Mouse (Mus musculus) hindbrain, embryonic 15.5 days (tissue): ENCODE results near the gene Ttn. TPM values are rescaled to one million over a fixed set of nuclear protein-coding genes. Genes with fewer than 3 reads are reported as not detected.

Source experiments
- ATAC-seq: fragments of 200-750 bp; cut with Nextera tagmentation; 2 replicates; pipeline ENCODE4 v1.8.0; 2017; ENCODE audit warnings: low read depth, moderate number of reproducible peaks, moderate TSS enrichment; ENCODE audit not compliant: low FRiP score
- H3K27ac ChIP-seq: fragments of 300-500 bp; sonication (generic); replicated peaks from 2 replicates; pipeline ENCODE4 v1.5.1; 2015; ENCODE audit warnings: mild to moderate bottlenecking, inconsistent platforms
- H3K27me3 ChIP-seq: fragments of 300-500 bp; sonication (generic); 2 replicates; pipeline ENCODE4 v1.6.1; 2015; ENCODE audit warnings: control low read depth, inconsistent platforms
- H3K36me3 ChIP-seq: fragments of 300-500 bp; sonication (generic); 2 replicates; pipeline ENCODE4 v1.6.1; 2015; ENCODE audit warnings: control low read depth, inconsistent platforms
- H3K4me1 ChIP-seq: fragments of 300-500 bp; sonication (generic); replicated peaks from 2 replicates; pipeline ENCODE4 v1.6.1; 2015; ENCODE audit warnings: control low read depth, inconsistent platforms
- H3K4me2 ChIP-seq: fragments of 300-500 bp; sonication (generic); 2 replicates; pipeline ENCODE4 v1.6.1; 2015; ENCODE audit warnings: moderate library complexity, mild to moderate bottlenecking, inconsistent platforms
- H3K4me3 ChIP-seq: fragments of 300-500 bp; sonication (generic); 2 replicates; pipeline ENCODE4 v1.5.1; 2015; ENCODE audit warnings: mild to moderate bottlenecking, inconsistent platforms
- H3K9ac ChIP-seq: fragments of 300-500 bp; sonication (generic); 2 replicates; pipeline ENCODE4 v1.6.1; 2015; ENCODE audit warnings: inconsistent platforms
- H3K9me3 ChIP-seq: fragments of 300-500 bp; sonication (generic); 2 replicates; pipeline ENCODE4 v1.6.1; 2016; ENCODE audit warnings: control low read depth, inconsistent platforms
- WGBS: fragments of 180-500 bp; shearing (Covaris S2); methylation state at CpG from one replicate; pipeline ENCODE4 v1.1.7; 2015; 5-methylcytosine and 5-hydroxymethylcytosine counted together
- polyA plus RNA-seq: library from polyadenylated mRNA; unstranded; fragments of >200 nt; fragmentation: Nextera tagmentation; extraction: Ambion mirVana; gene quantifications from 2 replicates; pipeline ENCODE4 v1.2.1, GENCODE M21; 2015

The Ttn gene
- polyA plus RNA-seq, 1 experiment from 2014 or later, result 0.30 TPM

GRCm38 (mm10) chr2:76962045-76962432, 20.3 kb downstream of the Ttn start:
- H3K36me3 ChIP-seq, result no peaks in the 10 kb centered on the region
- H3K4me3 ChIP-seq, result no peak overlapping the region
- no peak overlapping the region for H3K27ac ChIP-seq
- no peaks in the 10 kb centered on the region for H3K4me1 ChIP-seq
- no peaks in the 10 kb centered on the region for H3K9me3 ChIP-seq
- H3K4me2 ChIP-seq, result no peak overlapping the region
- WGBS, result 77% methylated on average over 6 of the region's 6 CpGs
- ATAC-seq, result no peak
- H3K27me3 ChIP-seq, result no peaks in the 10 kb centered on the region
- H3K9ac ChIP-seq, result no peak overlapping the region

GRCm38 (mm10) chr2:76961420-76962044, 20.8 kb downstream of the Ttn start:
- Histone ChIP-seq H3K4me1 (no peaks in the 10 kb centered on the region), H3K4me3 (no peak overlapping the region), H3K27me3 (no peaks in the 10 kb centered on the region), H3K36me3 (no peaks in the 10 kb centered on the region), H3K9ac (no peak overlapping the region), H3K27ac (no peak overlapping the region), H3K9me3 (no peaks in the 10 kb centered on the region), H3K4me2 (no peak overlapping the region)
- no peak for ATAC-seq
- 80% methylated on average over 10 of the region's 10 CpGs for WGBS

GRCm38 (mm10) chr2:76949774-76950173, 32.6 kb downstream of the Ttn start:
- H3K9ac ChIP-seq, result no peak overlapping the region
- no peak overlapping the region for H3K4me3 ChIP-seq
- H3K27ac ChIP-seq, result no peak overlapping the region
- no peaks in the 10 kb centered on the region for H3K4me1 ChIP-seq
- H3K4me2 ChIP-seq, result no peak overlapping the region
- H3K27me3 ChIP-seq, result no peaks in the 10 kb centered on the region
- no peaks in the 10 kb centered on the region for H3K9me3 ChIP-seq
- no peak for ATAC-seq
- 76% methylated on average over 7 of the region's 7 CpGs for WGBS
- no peaks in the 10 kb centered on the region for H3K36me3 ChIP-seq

- no peak overlapping the region for H3K9ac ChIP-seq
- H3K4me3 ChIP-seq, result no peak overlapping the region
- H3K36me3 ChIP-seq, result no peaks in the 10 kb centered on the region
- no peaks in the 10 kb centered on the region for H3K4me1 ChIP-seq
- no peaks in the 10 kb centered on the region for H3K27me3 ChIP-seq
- no peak overlapping the region for H3K4me2 ChIP-seq
- H3K9me3 ChIP-seq, result no peaks in the 10 kb centered on the region
- no peak for ATAC-seq
- WGBS, result 71% methylated on average over 10 of the region's 10 CpGs
- no peak overlapping the region for H3K27ac ChIP-seq
Observed at GRCm38 (mm10) chr2:76938515-76938914, 43.8 kb downstream of the Ttn start.

- Histone ChIP-seq H3K27me3 (no peaks in the 10 kb centered on the region), H3K4me1 (no peaks in the 10 kb centered on the region), H3K9me3 (no peaks in the 10 kb centered on the region), H3K4me3 (no peak overlapping the region), H3K27ac (no peak overlapping the region), H3K9ac (no peak overlapping the region), H3K36me3 (no peaks in the 10 kb centered on the region), H3K4me2 (no peak overlapping the region)
- 0% methylated on average over 2 of the region's 2 CpGs for WGBS
- ATAC-seq, result no peak; the same call in 1 of the 2 replicates
Observed at GRCm38 (mm10) chr2:76929718-76930117, 52.6 kb downstream of the Ttn start.

- H3K27ac ChIP-seq, result no peak overlapping the region
- WGBS, result 63% methylated on average over 3 of the region's 3 CpGs
- no peak overlapping the region for H3K4me2 ChIP-seq
- no peaks in the 10 kb centered on the region for H3K9me3 ChIP-seq
- no peaks in the 10 kb centered on the region for H3K36me3 ChIP-seq
- no peak overlapping the region for H3K4me3 ChIP-seq
- ATAC-seq, result peak; percentile 61; the same call in 1 of the 2 replicates
- H3K4me1 ChIP-seq, result no peaks in the 10 kb centered on the region
- no peak overlapping the region for H3K9ac ChIP-seq
- no peaks in the 10 kb centered on the region for H3K27me3 ChIP-seq
Observed at GRCm38 (mm10) chr2:76928816-76929215, 53.5 kb downstream of the Ttn start.

GRCm38 (mm10) chr2:76928298-76928697, 54.0 kb downstream of the Ttn start:
- H3K36me3 ChIP-seq, result no peaks in the 10 kb centered on the region
- H3K27ac ChIP-seq, result no peak overlapping the region
- no peaks in the 10 kb centered on the region for H3K4me1 ChIP-seq
- WGBS, result 87% methylated on average over 7 of the region's 7 CpGs
- H3K27me3 ChIP-seq, result no peaks in the 10 kb centered on the region
- no peak overlapping the region for H3K4me3 ChIP-seq
- no peak overlapping the region for H3K4me2 ChIP-seq
- no peak for ATAC-seq
- H3K9ac ChIP-seq, result no peak overlapping the region
- H3K9me3 ChIP-seq, result no peaks in the 10 kb centered on the region

- H3K4me1 ChIP-seq, result no peaks in the 10 kb centered on the region
- WGBS, result 70% methylated on average over 12 of the region's 12 CpGs
- no peak for ATAC-seq
Observed at GRCm38 (mm10) chr2:76926927-76927326, 55.4 kb downstream of the Ttn start.

GRCm38 (mm10) chr2:76914959-76915358, 67.4 kb downstream of the Ttn start:
- no peak overlapping the region for H3K9ac ChIP-seq
- no peaks in the 10 kb centered on the region for H3K36me3 ChIP-seq
- H3K4me3 ChIP-seq, result no peak overlapping the region
- H3K27ac ChIP-seq, result no peak overlapping the region
- H3K4me2 ChIP-seq, result no peak overlapping the region
- no peaks in the 10 kb centered on the region for H3K4me1 ChIP-seq
- H3K27me3 ChIP-seq, result no peaks in the 10 kb centered on the region
- no peak for ATAC-seq
- H3K9me3 ChIP-seq, result no peaks in the 10 kb centered on the region
- 97% methylated on average over 10 of the region's 10 CpGs for WGBS

More at GRCm38 (mm10) chr2:76926927-76927326, 55.4 kb downstream of the Ttn start:
- H3K9ac ChIP-seq, result no peak overlapping the region
- no peaks in the 10 kb centered on the region for H3K27me3 ChIP-seq
- H3K9me3 ChIP-seq, result no peaks in the 10 kb centered on the region
- H3K36me3 ChIP-seq, result no peaks in the 10 kb centered on the region
- H3K4me2 ChIP-seq, result no peak overlapping the region
- H3K4me3 ChIP-seq, result no peak overlapping the region
- H3K27ac ChIP-seq, result no peak overlapping the region

- no peak for ATAC-seq
- H3K27me3 ChIP-seq, result no peaks in the 10 kb centered on the region
- no peak overlapping the region for H3K4me3 ChIP-seq
- H3K27ac ChIP-seq, result no peak overlapping the region
- no peaks in the 10 kb centered on the region for H3K4me1 ChIP-seq
- no peaks in the 10 kb centered on the region for H3K9me3 ChIP-seq
- no peak overlapping the region for H3K9ac ChIP-seq
- H3K4me2 ChIP-seq, result no peak overlapping the region
- 77% methylated on average over 15 of the region's 15 CpGs for WGBS
- no peaks in the 10 kb centered on the region for H3K36me3 ChIP-seq
Observed at GRCm38 (mm10) chr2:76908705-76909457, 73.5 kb downstream of the Ttn start.

GRCm38 (mm10) chr2:76903351-76903750, 79.0 kb downstream of the Ttn start:
- Histone ChIP-seq H3K36me3 (no peaks in the 10 kb centered on the region), H3K27ac (no peak overlapping the region), H3K27me3 (no peaks in the 10 kb centered on the region), H3K4me2 (no peak overlapping the region), H3K9me3 (no peaks in the 10 kb centered on the region), H3K4me3 (no peak overlapping the region), H3K9ac (no peak overlapping the region), H3K4me1 (no peaks in the 10 kb centered on the region)
- WGBS, result 95% methylated on average over 11 of the region's 11 CpGs
- ATAC-seq, result no peak

- no peak for ATAC-seq
- no peak overlapping the region for H3K4me3 ChIP-seq
- 91% methylated on average over 24 of the region's 24 CpGs for WGBS
Observed at GRCm38 (mm10) chr2:76901476-76902086, 80.8 kb downstream of the Ttn start.

More at GRCm38 (mm10) chr2:76901476-76902086, 80.8 kb downstream of the Ttn start:
- Histone ChIP-seq H3K27me3 (no peaks in the 10 kb centered on the region), H3K4me2 (no peak overlapping the region), H3K36me3 (no peaks in the 10 kb centered on the region), H3K9me3 (no peaks in the 10 kb centered on the region), H3K9ac (no peak overlapping the region), H3K4me1 (no peaks in the 10 kb centered on the region), H3K27ac (no peak overlapping the region)
